Mouse (Mus musculus): ENCODE measurements around the gene H60b.
"Not testable (repeated sequence)": the region's sequence is repeated elsewhere in the genome, so short reads cannot be mapped to it uniquely, and the experiment has no call there.

- not testable (repeated sequence) for TF ChIP-seq MXI1 (IDR thresholded peaks at IDR 0.05; ENCODE audit: low read depth, low read length); CTCF (conservative IDR thresholded peaks at IDR 0.05 in 1 of 2, IDR thresholded peaks at IDR 0.05 in 1 of 2; ENCODE audit: low read depth in 2 of 2, low read length in 2 of 2); POLR2AphosphoS2 (IDR thresholded peaks at IDR 0.05; ENCODE audit: low read depth, low read length); ELF1 (IDR thresholded peaks at IDR 0.05; ENCODE audit: low read depth, low read length); USF1 (IDR thresholded peaks at IDR 0.05; ENCODE audit: low read depth, low read length)
These were observed 44.6 kb downstream of the H60b start for GRCm38 (mm10) chr10:22202784-22203583.
